Mouse (Mus musculus) spleen, adult 12 weeks (tissue): Measurements from ENCODE around the gene Cdk9.

Experiments used
- DNase-seq: peaks from one replicate; pipeline ENCODE4 v3.0.0; 2022; ENCODE audit warnings: low spot score

Gene Cdk9

DNA sequence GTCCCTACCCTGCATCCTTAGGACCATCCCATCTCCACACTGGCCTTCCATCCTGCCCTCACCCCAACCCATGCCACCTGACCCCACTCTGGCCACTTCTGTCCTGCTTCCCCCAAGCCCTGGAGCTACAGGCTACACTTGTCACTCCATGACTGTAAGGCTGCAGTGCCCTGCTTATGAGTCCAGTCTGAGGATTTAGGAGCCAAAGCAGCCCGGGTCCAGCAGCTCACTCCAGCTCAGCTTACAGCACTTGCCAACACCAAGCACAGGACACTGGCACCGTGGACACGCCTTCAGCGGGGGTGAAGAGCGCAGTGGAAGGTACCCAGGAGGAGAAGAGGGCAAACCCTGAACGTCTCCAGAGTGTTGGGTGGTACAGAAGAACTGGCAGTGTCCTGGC, 5.9 kb downstream of the Cdk9 start:
- DNase-seq: no peak

DNA sequence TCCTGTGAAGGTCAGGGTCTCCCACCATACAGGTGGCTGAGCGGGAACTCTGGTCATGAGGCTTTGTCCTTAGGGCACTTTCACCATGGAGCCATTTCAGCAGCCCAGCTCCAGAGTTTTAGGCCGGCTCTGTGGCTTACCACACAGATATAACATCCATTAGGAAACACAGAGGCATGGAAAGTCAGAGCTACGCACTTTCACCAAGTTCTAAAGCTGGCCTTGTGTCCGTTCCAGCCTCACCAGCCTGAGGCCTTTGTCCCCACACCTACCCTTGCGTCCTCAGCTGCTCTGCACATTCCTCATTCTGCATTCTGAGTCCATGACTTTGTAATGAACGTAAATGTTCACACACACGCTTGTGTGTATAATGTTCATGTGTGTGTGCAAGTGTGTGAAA, 7.9 kb downstream of the Cdk9 start:
- DNase-seq: no peak

DNA sequence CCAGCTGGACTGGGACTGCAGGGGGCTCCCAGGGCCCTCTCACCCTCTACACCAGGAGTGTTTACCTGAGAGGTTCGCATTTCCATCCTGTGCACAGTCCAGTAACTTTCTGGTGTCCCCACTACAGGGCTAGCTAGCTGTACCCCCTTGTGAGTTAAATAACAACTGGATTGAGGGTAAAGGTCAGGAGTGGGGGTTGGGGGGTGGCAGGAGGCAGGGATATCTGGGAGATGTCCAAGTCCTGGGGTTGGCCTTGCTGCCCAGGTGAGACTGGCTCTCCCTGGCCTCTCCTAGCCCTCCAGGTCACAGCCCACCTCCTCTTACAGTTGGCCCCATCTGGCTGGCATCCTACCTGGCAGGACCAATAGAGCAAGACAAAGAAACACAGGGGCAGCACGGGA, 8.9 kb downstream of the Cdk9 start, which contains the start of gene Fpgs:
Gene Fpgs, minus strand, starts transcription at position 125 of the 401 bp plus-strand sequence.
- no peak for DNase-seq

DNA sequence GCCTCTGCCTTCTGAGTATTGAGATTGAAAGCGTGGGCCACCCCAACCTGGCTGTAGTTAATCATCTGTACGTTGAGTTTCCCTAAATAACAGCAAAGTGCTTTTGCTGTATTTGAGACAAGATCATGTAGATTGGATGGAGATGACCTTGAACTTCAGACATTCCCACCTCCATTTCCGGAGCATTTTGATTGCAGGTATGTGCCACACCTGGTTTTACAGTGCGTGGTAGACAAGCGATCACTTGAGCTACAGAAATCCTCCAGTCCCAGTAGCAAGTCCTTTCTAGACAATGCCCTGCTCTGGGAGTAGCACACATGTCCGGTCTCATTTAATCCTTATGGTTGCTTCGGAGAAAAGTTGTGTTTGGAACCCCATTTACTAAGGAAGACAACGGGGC, 9.8 kb downstream of the Cdk9 start:
- DNase-seq: no peak

DNA sequence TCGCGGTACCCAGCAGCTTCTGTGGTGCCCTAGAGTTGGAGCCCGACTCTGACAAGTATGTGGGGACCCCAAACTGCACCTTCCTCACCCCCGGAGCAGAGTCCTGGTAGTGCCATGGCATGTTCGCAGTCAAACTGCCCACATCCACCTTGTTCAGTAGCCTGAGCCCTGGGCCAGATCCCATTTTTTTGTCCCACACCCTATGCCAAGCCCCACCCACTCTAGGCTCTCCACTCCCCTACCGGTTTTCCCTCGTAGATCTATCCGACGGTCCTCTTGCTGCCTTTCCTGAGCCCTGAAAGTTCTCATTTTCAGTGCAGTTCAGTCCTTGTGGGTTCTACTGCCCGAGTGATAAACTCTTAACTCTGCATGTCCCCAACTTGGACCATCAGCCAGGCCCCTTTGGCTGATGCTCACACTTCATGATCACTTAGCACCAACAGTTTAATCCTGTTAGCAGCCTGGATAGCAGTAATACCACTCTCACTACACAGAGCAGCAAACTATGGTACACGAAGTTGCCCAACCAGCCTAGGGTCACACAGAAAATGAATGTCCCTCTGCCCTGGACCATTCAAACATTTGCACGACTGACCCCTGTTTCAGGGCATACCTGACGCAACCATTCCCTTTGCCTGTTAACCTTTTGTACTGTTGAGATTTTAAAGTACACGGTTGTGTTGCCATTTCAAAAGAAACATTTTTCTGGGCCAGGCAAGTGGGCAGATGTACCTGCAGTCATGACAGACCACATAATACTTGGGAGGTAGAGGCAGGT, 11.7 kb downstream of the Cdk9 start:
- DNase-seq: no peak

DNA sequence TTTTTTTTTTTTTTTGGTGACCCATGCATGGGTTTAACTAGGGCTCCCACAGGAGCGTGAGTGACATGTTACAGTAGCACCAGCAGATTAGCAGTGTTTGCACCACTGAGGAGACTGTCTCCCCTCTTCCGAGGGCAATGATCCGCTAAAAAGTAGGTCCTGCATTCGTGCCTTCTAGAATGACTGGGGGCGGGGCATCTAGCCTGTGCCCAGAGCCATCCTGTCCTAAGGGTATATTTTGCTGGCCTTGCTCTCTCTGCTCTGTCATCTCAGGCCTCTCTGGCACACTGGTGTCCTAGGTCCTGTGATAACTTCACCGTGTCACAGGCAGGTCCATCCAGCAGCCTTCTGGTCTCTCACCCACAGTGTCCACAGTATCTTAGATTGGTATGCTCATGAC, 13.2 kb downstream of the Cdk9 start:
- DNase-seq: no peak

DNA sequence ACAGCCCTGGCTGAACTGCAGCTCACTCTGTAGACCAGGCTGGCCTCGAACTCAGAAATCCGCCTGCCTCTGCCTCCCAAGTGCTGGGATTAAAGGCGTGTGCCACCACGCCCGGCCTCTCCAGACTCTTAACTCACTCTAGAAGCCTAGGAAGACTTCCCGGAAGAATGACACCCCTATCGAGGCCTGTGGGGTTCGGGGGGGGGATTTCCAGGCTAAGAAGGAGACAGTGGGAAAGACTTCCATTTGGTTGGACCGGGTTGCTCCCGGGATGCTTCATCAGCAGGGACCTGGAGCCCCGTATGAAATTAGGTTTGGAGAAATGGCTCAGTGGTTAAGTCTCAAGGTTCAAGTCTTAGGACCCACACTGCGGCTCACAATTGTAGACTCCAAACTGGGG, 18.2 kb downstream of the Cdk9 start:
- no peak for DNase-seq

DNA sequence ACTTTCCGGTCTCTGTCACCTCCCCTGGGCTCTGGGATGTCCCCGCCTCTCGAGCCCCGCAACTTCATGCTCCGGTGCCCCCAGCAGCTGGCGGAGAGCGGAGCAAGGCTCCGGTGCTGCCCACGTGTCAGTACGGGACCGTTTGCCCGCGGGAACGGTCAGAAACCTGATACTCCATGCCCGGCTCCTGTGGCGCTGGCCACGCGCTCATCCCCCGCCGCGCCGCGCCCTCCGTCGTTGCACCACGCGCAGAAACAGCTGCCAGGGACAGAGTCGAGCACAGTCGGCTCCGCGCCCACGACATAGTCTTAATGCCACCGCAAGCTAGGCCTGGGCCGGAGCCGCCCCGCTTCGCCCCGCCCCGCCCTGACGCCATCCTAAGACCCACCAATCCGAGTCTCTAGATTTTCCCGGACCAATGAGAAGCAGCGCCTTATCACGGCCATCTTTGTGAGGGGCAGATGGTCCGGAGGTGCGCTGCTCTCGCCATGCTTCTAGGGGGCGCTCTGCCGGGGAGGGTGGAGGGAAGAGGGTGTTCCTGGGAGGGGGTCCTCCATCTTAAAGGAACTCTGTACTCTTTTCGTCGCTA, 19.0 kb downstream of the Cdk9 start:
- peak; percentile 81 for DNase-seq

DNA sequence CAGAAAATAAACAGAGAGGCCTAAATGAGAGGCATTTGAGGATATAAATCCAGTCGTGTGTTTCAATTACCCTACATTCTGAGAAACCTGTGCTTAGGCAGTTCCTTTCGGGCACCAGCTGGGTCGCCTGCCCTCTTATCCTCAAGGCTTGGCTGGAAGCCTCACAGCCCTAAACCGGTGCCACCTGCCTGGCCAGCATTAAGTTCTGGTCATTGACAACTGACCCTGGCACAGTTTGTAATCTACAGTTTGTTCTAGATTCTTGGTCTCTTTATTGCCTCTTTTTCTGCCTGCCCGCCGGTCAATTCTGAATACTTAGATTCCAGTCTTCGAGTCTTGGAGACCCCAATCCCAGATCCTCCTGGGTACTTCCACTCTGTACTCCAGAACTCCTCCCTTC, 19.6 kb downstream of the Cdk9 start:
- no peak for DNase-seq

DNA sequence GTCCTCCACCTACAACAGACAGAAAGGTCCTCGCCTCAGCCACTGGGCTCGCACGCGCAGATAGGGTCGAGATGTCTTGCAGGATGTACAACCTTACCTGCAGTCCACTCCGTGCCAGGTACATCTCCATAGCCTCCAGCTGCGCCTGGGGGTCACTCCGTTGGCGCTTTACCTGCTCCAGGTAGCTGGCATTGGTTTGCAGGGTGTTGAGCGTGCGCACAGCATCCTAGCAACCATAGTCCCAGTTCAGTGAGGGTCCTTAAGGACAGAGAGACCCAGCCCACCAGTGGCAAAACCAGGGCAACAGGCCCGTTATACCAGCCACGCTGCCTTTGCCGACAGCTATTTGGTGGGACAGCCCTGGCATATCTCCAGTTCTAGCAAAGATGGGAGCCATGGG, 20.4 kb downstream of the Cdk9 start:
- DNase-seq: no peak

DNA sequence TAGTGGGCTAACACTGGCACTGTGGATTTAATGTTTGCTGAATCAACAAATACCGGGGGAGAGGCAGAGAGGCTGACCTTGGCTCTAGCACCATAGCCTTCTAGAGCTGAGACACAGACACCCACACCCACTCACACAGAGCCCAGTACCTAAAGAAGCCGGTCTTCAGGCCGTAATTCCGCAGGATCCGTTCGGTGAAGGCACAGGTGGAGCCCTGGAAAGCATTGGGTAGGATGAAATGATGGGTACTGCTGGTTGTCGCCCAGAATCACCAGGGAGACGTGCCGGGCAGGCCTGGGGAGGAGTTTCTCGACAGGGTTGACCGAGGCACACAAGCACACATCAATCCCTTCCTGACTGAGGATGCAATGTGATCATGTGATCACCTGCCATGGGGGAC, 21.8 kb downstream of the Cdk9 start:
- DNase-seq: no peak

DNA sequence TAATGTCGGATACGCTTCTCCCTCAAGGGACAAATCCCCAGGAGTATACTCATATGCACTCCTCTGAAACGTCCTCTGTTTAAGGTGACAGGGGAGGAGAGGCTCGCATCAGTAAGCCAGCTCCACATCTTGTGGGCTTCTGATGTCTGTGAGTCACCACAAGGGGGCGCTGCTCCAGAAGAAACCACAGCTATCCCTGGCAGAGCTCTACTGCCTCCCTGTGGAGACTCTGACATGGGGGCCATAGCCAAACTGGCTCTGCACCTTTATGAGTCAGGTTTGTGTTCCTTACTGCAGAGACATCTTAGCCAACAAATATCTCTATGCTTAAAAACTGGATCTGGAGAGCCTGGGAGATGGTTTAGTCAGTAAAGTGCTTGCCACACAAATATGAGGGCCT, 23.5 kb downstream of the Cdk9 start:
- DNase-seq: peak; percentile 75

DNA sequence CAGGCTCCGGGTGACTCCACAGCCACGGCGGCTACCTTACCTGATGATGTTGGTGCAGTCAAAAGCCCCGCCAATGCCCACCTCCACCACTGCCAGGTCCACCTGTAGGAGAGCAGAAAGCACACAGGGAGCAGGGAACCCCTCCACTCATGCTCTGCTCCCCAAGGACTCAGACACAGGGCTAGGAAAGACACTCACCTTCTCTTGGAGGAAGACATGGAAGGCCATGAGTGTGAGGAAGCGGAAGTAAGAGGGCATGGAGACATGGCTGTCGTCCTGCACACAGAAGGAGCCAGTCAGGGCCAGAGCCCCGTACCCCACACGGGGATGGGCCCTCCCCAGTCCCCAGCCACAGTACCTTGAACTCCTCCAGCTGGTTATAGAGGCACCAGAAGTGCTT, 25.3 kb downstream of the Cdk9 start:
- no peak for DNase-seq

DNA sequence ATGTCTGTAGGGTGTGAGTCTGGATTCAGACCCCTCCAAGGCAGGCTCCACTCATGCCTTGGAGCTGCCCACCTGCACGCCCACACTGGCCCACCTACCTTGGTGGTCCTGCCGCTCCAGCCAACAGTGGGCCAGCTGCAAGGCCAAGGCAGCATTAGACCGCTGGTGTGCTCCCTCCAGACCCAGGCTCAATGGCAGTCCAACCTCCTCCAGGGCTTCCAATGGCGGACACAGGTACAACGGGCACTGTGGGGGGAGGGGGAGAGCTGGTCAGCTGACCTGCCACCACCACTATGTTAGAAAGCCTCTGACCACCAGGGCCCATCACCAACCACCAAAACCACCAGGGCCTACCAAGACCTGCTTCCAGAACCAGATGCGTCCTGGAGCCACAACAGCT, 26.2 kb downstream of the Cdk9 start:
- no peak for DNase-seq

DNA sequence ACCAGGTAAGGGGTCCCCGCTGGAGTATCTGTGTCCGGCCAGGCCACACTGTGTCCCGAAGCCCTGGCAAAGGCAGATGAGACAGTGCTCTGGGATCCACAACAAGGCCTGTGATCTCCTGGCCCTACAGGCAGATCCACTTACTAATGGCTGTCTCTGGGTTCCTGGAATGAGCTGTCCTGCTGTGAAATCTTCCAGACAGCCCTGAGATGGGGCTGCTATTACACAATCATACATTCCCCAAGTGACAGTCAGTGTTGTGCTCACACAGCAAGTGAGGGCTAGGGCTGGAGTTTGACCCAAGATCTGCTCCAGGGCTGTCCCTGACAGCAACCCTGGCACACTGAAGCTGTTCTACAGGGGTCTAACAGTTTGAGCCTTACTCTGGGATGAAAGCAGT, 27.1 kb downstream of the Cdk9 start:
- DNase-seq: no peak

DNA sequence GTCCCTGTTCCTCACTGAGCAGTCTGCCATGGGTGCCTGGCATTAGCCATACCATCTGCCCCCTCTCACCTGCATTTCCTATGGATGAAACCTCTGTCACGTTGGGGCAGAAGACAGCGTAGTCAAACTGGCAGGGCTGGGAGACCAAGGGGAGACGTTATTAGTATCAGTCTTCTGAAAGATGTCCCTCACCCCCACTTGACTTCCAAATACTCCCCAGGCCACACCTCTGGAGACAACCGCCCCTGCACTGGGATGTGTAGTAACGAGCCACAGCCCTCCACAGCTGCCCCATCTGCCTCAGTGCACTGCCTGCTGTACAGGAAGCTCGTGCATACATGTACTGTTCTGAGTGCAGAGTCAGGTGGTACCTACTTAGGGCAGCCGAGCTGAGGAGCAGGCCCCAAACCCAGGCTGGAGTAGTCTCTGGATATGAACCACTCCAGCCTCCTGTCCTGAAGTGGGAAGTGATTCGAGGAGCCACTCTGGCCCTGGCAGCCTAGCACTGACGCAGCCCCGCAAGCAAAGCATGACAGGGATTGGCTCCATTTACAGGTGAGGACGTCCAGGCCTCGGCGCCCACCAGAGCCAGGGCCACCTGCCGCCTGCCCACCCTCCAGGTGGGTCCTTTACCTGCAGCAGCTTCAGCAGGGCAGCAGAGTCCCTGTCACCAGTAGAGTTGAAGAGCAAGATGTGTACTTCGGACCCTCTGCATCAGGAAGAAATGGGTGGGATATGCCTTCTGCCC, 28.0 kb downstream of the Cdk9 start:
- DNase-seq: no peak

DNA sequence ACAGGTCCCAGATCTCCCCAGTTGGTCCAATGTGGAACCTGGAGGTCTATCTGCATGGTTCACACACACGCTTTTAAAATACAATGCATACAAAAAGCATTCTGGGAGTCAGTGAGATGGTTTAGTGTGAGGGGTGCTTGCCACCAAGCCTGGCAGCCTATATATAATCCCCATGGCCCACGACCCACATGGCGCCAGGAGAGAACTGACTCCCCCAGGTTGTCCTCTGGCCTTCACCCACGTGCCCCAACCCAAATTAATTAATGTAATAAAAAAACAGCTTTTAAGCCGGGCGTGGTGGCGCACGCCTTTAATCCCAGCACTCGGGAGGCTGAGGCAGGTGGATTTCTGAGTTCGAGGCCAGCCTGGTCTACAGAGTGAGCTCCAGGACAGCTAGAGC, 29.2 kb downstream of the Cdk9 start:
- no peak for DNase-seq

DNA sequence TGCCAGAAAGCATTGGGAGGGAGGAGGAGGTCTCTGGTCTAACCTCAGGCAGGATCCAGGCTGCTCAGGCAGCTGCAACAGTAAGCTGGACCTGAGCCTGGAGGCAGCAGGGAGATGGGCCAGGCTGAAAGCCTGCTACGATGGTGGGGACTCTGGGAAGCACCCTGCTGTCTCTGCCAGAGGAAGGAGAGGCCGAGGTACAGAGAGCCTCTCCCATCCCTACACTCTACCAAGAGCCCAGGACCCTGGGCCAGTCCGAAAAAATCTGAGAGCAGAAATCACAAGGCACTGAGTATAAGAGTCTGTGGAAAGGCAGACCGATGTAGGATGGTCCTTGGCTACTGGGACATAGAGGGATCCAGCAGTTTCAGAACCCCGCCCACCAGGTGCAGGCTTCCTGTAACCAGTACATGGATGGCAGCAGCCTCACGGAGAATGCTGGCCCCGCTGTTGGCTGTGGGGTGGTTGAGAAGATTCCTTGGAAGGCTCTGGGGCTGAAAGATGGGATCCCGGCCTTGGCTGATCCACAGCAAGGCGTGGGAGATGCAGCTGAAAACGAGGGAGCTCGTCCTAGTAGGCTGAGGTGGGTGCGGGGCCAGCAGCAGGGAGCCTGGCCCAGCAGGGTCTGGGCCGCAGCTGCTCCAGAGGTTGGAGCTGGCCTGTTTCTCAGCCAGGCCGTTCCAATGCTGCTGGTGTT, 30.0 kb downstream of the Cdk9 start:
- no peak for DNase-seq

DNA sequence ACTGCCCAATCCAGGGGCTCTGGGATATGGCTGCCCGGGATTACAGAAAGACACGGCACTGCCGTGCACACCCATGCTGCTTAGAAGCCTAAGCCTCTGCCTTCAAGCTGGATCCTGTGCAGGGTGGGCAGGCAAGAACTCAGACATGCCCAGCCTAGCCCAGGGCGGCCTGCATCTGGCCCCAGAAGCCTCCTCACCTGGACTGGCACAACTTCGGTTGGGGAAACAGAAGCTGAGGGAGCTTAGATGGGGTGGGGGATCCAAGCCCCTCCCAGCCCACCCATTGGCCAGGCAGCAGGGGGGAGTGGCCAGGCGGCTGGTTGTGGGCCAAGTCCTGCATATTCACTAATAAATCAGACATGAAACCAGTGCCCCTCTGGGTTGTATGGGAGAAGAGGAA, 31.1 kb downstream of the Cdk9 start:
- no peak for DNase-seq

DNA sequence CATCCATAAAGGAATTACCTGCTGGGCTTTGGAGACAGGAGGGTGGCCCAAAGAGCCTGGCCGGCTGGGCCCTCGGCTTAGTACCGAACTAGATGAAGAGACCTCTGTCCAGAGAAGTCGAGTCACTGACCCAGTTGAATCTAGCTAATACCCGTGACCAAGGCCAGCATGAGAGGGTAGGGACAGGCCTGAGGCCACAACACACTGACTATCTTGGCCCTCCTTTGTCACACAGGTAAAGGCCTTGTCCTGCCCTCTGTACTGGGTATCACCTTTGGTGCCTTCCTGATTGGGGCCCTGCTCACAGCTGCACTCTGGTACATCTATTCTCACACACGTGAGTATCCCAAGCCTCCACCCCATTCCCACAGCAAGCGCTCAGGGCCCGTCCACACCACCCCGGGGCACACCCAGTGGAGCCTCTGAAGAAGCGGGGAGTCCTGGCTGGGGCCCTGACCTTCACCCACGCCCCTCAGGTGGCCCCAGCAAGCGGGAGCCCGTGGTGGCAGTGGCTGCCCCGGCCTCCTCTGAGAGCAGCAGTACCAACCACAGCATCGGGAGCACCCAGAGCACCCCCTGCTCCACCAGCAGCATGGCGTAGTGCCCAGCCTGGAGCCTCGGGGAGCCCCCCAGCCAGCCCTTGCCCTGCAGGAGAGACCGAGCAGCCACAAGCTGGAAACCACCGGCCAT, 31.8 kb downstream of the Cdk9 start:
- DNase-seq: no peak

DNA sequence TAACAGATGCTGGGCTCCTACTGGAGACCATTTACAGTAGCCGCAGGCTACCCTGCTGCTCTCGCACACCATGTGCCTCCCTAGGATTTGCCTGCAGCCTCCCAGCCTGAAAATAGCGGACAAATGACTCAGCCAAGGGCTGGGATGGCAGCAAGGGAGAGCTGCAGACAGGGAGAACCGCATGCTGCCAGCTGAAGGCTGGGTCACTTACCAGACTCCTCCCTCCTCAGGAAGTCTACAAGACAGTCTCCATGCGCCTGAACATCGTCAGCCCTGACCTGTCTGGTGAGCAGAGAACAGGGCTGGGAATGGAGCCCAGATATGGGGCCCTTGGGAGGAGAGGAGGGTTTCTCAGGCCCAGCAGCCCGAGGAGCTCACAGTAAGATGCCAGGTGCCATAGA, 32.8 kb downstream of the Cdk9 start:
- no peak for DNase-seq

DNA sequence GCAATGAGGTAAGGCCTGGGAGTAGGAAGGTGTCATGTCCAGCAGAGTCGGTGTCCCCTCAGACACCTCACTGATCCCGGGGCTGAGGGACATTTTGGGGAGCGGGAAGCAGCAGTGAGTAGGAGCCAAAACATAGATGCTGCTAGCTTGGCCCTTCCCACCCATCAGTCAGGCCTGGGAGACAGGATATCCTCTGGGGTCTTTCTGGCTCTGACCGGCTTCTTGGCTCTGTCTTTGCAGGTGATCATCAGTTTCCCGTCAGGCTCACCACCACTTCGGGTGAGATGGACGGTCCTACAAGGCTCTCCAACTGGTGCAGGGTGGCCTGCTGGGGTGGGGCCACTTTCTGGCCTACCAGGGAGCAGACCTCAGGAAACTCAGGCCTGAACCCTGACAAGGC, 35.2 kb downstream of the Cdk9 start:
- no peak for DNase-seq
